Mouse (Mus musculus) neural tube, embryonic 11.5 days (tissue): ENCODE data around the gene Olfr547. TPM values are rescaled to one million over a fixed set of nuclear protein-coding genes. Genes with fewer than 3 reads are reported as not detected.

Experiments used
- polyA plus RNA-seq: library from polyadenylated mRNA; unstranded; fragments of >200 nt; fragmentation: Nextera tagmentation; extraction: Ambion mirVana; gene quantifications from 2 replicates; pipeline ENCODE4 v1.2.1, GENCODE M21; 2014

Olfr547 gene
- polyA plus RNA-seq, 1 experiment from 2014 or later, result not detected

Other genes starting within 250 kb of the Olfr547 start
- gene Rrm1, start 93.1 kb upstream of the Olfr547 start, polyA plus RNA-seq, result 203 and 211 TPM in 2 replicates
- 0.31 TPM in 1 of 2 replicates, not detected in the other for gene Olfr543, start 53.1 kb upstream of the Olfr547 start, polyA plus RNA-seq
- 0.07 and 0.16 TPM in 2 replicates for gene Olfr544, start 46.4 kb upstream of the Olfr547 start, polyA plus RNA-seq
- 0.08 TPM in 1 of 2 replicates, not detected in the other for gene Olfr545, start 35.2 kb upstream of the Olfr547 start, polyA plus RNA-seq
- not detected in 2 replicates for gene Olfr548-ps1, start 6.1 kb downstream of the Olfr547 start, polyA plus RNA-seq
- gene Olfr549, start 15.1 kb downstream of the Olfr547 start, polyA plus RNA-seq, result not detected in 2 replicates
- gene Trim21, start 30.7 kb downstream of the Olfr547 start, polyA plus RNA-seq, result 0.13 and 0.14 TPM in 2 replicates
- gene Olfr550, start 36.7 kb downstream of the Olfr547 start, polyA plus RNA-seq, result not detected in 2 replicates
- gene Olfr551, start 57.1 kb downstream of the Olfr547 start, polyA plus RNA-seq, result not detected in 2 replicates
- not detected in 2 replicates for gene Olfr552, start 63.0 kb downstream of the Olfr547 start, polyA plus RNA-seq
- gene Olfr553, start 83.5 kb downstream of the Olfr547 start, polyA plus RNA-seq, result not detected in 2 replicates
- gene Olfr554, start 103.7 kb downstream of the Olfr547 start, polyA plus RNA-seq, result not detected in 2 replicates
- not detected in 2 replicates for gene Olfr555, start 124.1 kb downstream of the Olfr547 start, polyA plus RNA-seq
- not detected in 2 replicates for gene Olfr556, start 130.2 kb downstream of the Olfr547 start, polyA plus RNA-seq
- 10.2 and 11.2 TPM in 2 replicates for gene Trim68, start 152.6 kb downstream of the Olfr547 start, polyA plus RNA-seq
- gene Olfr557, start 161.2 kb downstream of the Olfr547 start, polyA plus RNA-seq, result not detected in 2 replicates
- gene Olfr558, start 167.5 kb downstream of the Olfr547 start, polyA plus RNA-seq, result 0.53 and 0.55 TPM in 2 replicates
- not detected in 2 replicates for gene Olfr33, start 184.3 kb downstream of the Olfr547 start, polyA plus RNA-seq
- not detected in 2 replicates for gene Olfr559, start 192.7 kb downstream of the Olfr547 start, polyA plus RNA-seq
- not detected in 2 replicates for gene Olfr560, start 224.6 kb downstream of the Olfr547 start, polyA plus RNA-seq
- not detected in 2 replicates for gene Olfr78, start 224.7 kb downstream of the Olfr547 start, polyA plus RNA-seq
- not detected in 2 replicates for gene Olfr561, start 236.5 kb downstream of the Olfr547 start, polyA plus RNA-seq